Mouse (Mus musculus) erythroblast, embryonic 14.5 days (primary cell): Measurements from ENCODE around the gene Mrap. TPM values are rescaled to one million over a fixed set of nuclear protein-coding genes. Genes with fewer than 3 reads are reported as not detected.

ENCODE experiments used
- H3K27me3 ChIP-seq: 2 replicates; pipeline ENCODE4 v1.6.1; 2012; ENCODE audit warnings: inconsistent platforms; ENCODE audit not compliant: control insufficient read depth
- H3K36me3 ChIP-seq: 2 replicates; pipeline ENCODE4 v1.6.1; 2012; ENCODE audit warnings: mild to moderate bottlenecking, inconsistent platforms; ENCODE audit not compliant: control insufficient read depth
- H3K4me1 ChIP-seq: 2 replicates; pipeline ENCODE4 v1.6.1; 2012; ENCODE audit warnings: inconsistent platforms; ENCODE audit not compliant: control insufficient read depth
- H3K4me3 ChIP-seq: replicated peaks from 2 replicates; pipeline ENCODE3; 2012; ENCODE audit warnings: moderate library complexity, mild to moderate bottlenecking, inconsistent platforms
- H3K9me3 ChIP-seq: 2 replicates; pipeline ENCODE4 v1.6.1; 2012; ENCODE audit warnings: low read length, inconsistent platforms, mixed read lengths; ENCODE audit not compliant: control insufficient read depth
- GATA1 ChIP-seq: IDR thresholded peaks from 2 replicates; pipeline ENCODE4 v1.6.1; 2012; ENCODE audit warnings: low read length, inconsistent platforms, mixed read lengths
- TAL1 ChIP-seq: IDR thresholded peaks from 3 replicates; pipeline ENCODE4 v1.6.1; 2012; ENCODE audit warnings: low read length, inconsistent platforms, mixed read lengths
- polyA plus RNA-seq: library from polyadenylated mRNA; stranded (reverse); fragments of >175 nt; gene quantifications from 2 replicates; pipeline ENCODE4 v1.2.3, GENCODE M21; 2012

Gene Mrap
- polyA plus RNA-seq, 1 experiment: 11.4 TPM

DNA sequence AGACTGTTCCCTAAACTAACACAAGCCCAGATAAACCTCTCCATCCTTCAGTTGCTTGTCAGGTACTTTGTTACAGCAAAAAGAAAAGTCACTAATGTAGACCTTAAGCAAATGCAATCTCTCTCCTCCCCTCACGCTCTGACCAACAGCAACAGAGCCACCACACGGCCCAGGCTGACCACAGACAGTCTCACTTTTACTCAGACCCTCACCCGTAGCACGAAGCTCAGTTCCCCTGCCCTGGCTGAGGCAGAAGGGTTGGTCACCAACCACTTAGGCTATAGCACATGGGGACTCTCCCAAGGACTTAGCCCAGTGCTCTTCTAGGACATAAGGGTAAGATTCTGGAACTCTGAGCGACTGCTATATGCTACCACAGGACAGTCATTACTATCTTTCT, 60.8 kb downstream of the Mrap start:
- Histone ChIP-seq H3K4me1 (no peaks in the 10 kb centered on the region; the same call in 1 of the 2 replicates), H3K9me3 (no peaks in the 10 kb centered on the region), H3K36me3 (peaks cover 89% of the 10 kb centered on the region), H3K4me3 (no peak overlapping the region), H3K27me3 (no peaks in the 10 kb centered on the region)
- TF ChIP-seq TAL1: no peak
- TF ChIP-seq GATA1: no peak

Other genes starting within 250 kb of the Mrap start
- gene Mis18a, start 10.8 kb upstream of the Mrap start, polyA plus RNA-seq: 1.5 and 1.6 TPM in 2 replicates
- 0.09 and 0.12 TPM in 2 replicates for gene Urb1, start 72.2 kb downstream of the Mrap start, polyA plus RNA-seq
- gene Eva1c, start 88.5 kb downstream of the Mrap start, polyA plus RNA-seq: 0.30 and 0.55 TPM in 2 replicates
- 1.9 and 2.1 TPM in 2 replicates for gene Cfap298, start 196.9 kb downstream of the Mrap start, polyA plus RNA-seq